Mouse (Mus musculus) embryonic fibroblast, embryonic 13.5 days (primary cell): Measurements from ENCODE around the gene Rgl1.

Experiments used
- CTCF ChIP-seq: IDR thresholded peaks from 2 replicates; pipeline ENCODE4 v1.5.1; 2011; ENCODE audit warnings: mild to moderate bottlenecking, control low read depth, low read length, moderate library complexity, borderline replicate concordance; ENCODE audit not compliant: insufficient read depth
- POLR2A ChIP-seq: IDR thresholded peaks from 2 replicates; pipeline ENCODE4 v1.6.1; 2011; ENCODE audit warnings: low read depth, mild to moderate bottlenecking, control low read depth, low read length, moderate library complexity

DNA sequence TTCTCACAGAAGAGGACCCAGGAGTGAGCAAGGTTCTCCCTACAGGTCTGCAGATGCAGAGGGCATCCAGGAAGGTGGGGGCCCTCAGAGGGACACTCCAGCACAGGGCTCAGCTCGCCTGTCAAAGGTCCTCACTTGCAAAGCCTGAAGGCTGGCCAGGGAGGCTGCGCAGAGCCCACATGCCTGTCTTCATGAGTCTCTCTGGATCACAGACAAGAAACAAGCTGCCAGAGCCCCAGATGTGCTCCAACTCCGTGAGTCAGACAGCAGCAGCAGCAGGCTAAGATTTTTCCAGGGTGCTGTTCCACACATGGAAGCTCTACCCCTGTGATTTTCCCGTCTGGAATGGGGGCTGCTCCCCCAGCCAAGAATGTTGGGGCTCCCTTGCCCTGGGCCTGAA lies 251.9 kb downstream of the Rgl1 start:
- TF ChIP-seq CTCF (no peak), POLR2A (no peak)
